Mouse (Mus musculus) spleen, adult 18-20 months (tissue): ENCODE measurements around the gene Tpm1.

Experiments used
- DNase-seq, 2 experiments: peaks; one replicate each; pipeline ENCODE4 v3.0.0; 2022; ENCODE audit warnings: mixed read lengths in 2 of 2

Gene Tpm1

DNA sequence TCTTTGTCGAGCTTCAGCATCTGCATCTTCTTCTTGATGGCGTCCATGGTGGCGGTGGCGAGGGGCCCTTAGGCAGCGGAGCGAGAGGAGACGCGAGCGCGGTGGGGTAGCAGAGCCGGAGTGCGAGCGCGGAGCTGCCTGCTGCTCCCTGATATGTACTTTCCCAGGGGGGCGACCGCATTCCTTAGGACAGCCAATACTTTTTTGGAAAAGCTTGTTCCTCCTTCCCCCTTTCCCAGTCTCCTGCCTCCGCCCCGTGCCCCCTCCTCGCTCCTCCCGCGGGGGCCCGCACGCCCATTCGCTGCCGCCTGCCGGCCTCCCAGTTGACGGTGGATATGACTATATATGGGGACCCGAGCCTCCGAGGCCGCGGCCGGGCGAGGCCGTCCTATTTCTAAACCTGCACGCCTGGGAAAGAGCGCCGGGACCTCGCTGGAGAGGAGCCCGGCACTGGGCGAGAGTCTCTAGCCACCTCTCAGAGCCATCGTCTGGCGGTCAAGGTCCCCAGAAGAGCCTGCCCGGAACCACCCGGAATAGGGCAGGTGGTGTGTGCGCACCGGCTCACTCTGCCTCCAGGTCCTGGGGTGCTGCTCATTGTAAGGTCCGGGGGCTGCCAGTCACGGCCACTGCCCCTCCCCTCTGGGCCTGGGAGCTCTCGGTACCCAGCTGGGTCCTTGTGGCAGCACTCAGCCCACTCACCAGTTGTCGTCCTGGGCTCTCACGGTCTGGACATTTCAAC, at the start of gene Tpm1:
Tpm1 (minus strand) TSS at position 321 of the 739 bp plus-strand sequence.
- DNase-seq: peak; percentile 32 to 34

DNA sequence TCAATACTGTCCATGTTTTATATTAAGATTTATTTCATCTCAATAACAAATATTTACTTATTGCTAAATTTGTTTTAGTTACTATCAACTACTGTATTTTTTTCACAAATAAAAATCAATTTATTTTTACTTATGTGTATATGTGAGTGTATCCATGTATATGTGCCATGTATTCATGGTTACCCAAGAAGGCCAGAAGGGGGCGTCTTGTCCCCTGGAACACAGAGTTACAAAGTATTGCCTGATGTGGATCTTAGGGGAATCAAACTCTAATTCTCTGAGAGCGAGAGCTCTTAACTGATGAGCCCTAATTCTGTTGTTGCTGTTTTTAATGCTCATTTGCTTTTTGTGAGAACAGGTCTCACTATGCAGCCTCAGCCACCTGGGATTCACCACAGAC, 45.2 kb upstream of the Tpm1 start:
- no peak for DNase-seq

DNA sequence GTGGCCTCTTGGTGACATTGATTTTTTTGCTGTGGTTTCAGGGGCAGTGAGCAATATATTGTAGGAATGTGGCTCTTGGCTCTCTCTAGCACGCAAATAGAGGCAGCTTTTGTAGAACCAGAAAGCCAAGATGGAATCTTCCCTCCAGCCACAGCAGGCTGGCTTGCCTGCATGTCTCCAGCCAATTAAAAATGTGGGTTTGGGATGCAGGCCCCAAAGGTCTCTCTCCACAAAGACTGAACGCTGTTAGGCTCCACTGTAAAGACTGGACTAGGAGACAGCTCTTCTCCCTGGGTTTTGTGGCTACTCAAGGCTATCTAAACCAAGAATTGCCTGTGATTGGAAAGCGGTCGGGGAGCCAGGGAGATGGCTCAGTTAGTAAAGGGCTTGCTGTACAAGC, 43.0 kb upstream of the Tpm1 start:
- DNase-seq: no peak

DNA sequence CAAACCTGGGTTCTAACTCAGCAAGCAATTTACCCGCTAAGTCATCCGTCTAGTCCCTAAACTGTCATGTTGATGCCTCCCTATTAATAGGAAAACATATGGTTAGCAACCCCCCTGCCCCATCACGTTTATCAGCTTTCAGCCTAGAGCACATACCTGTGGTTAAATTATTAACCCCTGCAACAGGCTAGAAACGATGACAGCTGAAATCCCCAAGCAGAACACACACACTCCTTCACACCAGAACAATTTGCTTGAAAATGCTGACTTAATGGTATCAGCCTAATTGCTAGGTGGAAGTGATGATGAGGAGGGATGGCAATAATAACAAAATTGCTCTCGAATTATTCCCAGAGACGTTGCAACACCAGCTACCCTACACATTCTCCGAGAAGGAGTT, 42.4 kb upstream of the Tpm1 start:
- no peak for DNase-seq

DNA sequence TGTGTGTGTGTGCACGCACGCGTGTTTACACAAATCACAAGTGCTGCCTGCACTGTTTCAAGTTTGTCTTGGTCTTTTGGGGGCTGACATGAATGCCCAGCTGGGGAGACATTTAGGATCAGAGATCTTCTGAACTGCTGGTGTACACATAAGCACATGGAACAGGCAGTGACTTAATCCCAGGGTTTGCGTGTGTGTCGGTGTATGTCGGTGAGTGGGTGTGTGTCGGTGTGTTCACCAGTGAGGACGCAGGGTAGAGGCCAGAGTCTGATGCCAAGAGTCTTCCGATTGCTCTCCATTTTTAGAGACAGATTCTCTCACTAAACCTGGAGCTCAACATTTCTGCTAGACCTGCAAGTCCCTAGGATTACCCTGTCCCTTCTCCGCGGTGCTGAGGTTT, 41.9 kb upstream of the Tpm1 start:
- no peak for DNase-seq

DNA sequence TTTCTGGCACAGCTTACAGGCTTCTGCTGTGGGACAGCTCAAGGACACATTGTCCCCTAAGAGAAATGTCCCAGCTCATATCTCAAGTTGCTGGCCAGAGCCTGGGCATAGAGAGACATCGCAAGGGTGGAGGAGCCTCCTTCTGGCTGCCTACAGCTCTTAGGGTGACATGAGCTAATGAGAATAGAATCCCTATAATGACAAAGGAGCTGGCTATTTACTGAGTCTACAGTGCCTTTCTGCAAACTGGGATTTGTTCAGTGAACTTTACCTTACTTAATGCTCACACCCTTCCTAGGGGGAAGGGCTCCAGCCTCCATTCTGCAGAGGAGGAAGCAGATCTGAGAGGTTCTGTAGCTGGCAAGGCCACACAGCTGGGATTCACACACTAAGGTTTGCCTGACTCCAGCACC, 41.4 kb upstream of the Tpm1 start:
- DNase-seq: no peak

DNA sequence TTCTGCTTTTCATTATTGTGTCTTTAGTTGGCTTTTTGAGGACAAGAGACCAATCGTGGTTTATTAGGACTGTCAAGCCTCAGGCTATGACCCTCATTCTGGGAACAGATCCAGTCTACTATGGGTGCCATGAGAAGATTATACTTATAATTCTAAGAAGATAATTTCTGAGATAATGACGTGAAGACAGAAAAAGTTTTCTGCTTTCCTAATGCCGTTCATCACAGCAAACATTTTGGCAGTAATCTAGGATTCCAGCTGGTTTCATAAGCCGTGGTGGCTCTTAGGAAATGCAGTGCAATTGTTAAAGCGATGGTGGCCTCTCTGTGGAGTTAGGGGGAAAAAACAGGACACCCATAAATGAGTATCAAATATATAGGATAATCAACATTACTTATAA, 40.0 kb upstream of the Tpm1 start:
- DNase-seq: no peak

DNA sequence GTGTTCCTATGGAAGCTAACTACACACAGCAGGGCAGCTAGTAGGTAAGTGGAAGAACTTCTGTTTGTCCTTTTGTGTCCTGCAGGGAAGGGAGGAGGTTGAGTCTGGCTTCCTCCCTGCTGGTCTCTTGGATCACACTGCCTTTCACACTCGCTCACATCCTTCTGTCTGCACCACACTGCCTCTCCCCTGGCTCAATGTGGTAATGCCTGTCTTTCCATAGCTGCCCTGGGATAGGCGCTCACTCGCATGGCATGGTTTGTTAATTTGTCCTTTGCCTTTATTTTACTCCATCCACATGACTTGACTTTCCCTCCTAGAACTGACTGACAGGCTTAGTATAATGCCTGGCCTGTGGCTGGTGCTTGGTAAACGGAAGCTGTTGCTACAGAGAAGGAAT, 34.6 kb upstream of the Tpm1 start:
- no peak for DNase-seq

DNA sequence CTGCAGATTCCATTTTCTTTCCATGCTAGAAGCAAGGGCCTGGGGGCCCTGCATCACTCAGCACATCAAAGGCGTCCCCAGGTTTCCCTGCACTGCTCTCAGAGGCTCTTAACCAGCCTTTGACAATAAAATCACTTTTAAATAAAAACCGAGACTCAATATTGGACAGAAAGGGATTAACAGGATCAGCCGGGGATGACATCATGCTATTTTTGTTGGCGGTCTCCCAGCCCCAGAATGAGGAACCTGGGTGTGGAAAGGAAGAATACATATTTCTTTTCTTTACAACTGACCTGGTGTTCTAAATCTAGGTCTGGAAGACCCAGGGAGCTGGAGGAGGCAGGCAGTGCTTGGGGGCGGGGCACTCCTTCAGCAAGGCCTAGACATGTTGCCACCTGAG, 32.5 kb upstream of the Tpm1 start:
- no peak for DNase-seq

DNA sequence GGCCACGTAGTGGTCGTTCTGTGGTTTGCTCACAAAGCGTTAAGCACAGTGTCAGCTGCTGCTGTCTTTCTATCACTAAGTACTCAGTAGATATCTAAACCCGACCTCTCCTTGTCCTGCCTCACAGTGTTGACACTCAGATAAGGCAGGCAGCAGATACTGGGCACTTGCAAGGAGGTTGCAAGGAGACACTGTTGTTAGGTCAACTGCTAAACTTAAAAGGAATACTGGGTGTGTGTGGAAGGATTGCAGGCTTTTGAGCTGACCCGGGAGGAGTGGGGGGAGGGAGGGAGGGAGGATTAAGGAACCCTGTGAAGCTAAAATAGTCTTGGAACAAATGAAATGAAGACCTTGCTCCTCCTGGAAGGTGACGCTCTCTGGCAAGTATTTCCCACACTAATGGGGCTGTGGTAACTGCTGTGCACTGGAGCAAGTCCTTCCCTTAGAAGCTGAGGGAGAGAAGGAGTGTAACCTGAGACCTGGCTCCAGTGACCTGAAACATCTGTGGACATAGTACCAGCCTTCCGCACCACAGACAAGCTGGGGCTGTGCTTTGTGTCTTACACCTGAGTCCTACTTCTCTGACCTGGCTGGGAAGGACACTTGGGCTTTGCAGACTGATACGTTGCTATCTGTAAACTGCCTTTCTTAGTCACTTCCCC, 28.6 kb upstream of the Tpm1 start:
- DNase-seq: no peak

DNA sequence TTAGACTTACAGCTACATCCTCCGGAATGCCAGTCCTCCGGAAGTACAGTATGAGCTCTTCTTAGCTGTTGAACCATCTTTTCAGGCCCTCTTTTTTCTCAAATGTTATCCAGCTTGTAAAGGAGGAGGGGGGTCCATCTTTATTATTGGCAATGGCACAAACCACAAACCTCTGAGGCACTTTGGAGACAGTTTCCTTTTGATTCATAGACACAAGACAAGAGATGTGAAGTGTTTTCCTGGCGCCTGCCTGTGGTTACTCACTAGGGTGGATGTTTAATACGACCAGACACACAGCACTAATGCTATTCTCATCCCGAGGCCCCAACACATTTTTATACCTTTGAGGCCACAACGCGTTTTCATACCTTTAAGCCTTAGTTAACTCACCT, 28.1 kb upstream of the Tpm1 start:
- no peak for DNase-seq

DNA sequence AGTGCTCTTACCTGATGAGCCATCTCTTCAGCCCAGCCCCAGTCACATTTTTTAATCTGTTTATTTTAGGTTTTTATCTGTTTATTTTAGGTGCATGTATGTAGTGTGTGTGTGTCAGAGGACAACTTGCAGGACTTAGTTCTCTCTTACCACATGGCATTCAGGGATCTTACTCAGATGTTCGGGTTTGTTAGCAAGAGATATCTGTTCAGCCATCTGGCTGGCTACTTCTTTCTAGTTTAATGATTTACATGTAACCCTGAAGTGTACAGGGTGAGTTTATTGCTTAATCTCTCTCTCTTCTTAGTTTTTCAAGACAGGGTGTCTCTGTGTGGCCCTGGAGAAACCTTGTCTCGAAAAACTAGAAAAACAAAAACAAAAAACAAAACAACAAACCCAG, 23.0 kb upstream of the Tpm1 start:
- DNase-seq: no peak

DNA sequence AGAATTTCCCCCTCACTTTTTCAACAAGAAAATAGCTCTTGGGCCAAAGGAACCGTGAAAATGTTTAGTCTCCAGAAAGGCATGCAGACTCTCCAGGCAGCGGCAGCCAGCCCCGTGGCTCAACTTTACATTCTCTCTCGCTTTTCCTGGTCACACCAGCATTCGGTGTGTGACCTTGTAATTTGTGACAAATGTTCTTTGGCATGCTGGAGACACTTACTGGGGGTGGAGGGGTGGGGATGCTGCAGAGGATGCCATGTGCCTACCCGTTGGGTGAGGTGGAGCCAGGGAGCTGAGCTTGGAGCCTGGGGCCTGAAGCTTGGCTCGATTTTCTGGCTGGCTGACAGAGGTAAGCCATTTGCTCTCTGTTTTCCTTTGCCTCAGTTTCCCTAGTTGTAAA, 22.4 kb upstream of the Tpm1 start:
- no peak for DNase-seq

DNA sequence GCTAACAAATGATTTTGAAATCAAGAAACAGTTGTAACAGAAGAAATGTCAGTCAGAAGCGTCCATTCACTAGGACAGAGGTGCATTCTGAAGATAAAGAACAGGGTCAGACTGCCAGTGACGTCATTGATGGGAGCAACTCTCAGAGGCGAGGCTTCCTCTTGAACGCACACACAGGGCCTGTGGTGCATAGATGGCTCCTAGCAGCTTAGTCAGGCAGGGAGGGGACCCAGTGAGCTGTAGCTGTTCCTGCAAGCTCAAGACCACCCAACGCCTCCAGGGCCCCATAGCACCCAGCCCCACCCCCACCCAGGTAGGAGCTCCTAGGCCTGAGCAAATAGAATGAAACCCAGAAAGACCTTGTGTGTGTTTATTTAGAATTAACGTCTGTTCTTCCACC, 21.9 kb upstream of the Tpm1 start:
- no peak for DNase-seq

DNA sequence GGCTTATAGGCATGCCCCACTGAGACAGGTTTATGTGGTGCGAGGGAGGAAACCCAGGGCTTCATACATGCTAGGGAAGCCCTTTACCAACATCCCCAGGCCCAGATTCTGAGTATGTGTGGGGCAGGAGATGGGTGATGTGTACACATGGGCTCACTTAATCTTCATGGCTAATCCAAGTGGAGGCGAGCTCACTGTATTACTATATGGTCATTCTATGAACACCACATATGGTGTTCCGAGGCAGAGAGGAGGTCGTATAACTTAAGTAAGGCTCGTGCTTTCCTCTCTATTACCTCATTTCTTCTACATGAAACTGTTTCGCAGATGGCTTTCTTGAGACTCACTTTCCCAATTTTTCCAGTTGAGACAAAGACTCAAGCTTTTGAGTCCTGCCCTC, 17.4 kb upstream of the Tpm1 start:
- no peak for DNase-seq

DNA sequence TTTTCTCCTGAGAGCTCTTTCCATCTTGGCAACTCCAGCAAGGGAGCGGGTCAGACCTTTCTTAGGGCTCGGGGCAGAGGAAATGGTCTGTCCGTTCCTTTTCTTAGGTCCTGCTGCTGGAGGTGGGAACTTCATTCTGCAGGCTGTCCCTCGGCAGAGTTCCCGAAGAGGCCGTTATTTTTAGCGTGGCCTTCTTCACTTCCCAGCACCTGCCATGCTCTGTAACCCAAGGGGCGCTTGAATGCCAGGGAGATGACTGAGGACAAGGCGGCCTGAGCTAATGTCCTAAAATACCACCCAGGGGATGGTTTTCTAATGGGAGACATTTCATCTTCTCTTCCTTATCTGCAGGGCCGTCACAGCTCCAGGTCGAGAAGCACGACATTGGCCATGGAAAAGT, 10.5 kb upstream of the Tpm1 start:
- no peak for DNase-seq

DNA sequence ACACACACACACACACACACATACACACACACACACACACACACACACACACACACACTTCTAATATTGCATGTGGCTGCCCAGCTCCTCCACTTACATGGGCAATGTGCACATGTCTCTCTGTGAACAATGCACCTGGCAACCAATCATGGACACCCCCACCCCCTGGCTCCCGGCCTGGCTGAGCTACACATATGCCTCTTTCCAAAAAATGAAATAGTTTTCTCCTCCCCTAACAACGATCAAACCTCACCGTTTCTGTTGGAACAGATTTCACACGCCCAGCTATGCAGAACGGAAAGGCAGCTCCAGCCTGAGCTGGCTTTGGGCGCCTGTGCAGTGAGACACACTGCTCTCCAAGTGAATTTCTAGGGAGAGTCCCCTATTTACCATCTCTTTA, 9.2 kb upstream of the Tpm1 start:
- DNase-seq: no peak

DNA sequence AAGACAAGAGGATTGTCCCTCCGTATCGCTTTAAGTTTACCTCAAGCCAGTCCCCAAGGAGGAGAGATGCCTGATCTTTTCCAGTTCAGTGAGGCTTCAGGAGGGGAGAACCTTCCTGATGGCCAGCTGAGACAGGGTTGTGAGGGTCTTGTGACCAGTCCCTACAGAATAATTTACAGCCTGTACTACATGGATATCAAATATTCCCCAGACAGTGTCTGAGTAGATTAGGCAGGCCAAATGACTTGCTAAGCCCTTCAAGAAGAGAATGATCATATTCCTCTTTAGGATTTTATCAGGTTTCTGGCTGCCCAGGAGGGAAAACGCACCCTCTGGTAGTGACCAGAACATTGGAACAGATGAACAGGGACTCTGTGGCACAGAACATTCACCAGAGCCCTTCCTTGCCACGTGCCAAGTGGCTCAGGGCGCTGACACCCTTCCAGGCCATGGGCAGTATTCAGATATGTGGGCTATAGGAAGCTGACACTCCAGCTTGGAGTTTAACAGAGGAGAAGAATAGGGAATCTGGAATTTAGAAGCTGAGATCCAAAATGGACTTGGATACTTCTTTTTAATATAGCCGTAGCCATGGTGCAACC, 1.6 kb upstream of the Tpm1 start:
- DNase-seq: no peak

DNA sequence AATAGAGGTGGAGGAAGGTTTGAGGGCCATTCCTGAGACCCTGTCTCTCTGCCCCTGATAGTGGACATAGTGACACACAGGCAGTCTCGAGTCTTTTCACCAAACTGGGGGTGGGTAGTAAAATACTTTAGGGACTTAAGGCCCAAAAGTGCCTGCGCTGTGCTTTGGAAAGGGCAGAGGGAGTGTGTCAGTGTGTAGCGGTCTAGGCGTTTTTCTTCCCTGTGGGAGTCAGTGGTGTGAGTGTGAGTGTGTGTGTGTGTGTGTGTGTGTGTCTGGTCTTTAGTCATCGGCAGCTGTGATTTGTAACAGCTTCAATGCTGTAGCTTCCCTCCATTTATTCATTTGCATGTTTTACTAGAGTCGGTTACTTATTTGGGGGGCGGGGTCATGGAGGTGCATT, 630 bp upstream of the Tpm1 start:
- no peak for DNase-seq

DNA sequence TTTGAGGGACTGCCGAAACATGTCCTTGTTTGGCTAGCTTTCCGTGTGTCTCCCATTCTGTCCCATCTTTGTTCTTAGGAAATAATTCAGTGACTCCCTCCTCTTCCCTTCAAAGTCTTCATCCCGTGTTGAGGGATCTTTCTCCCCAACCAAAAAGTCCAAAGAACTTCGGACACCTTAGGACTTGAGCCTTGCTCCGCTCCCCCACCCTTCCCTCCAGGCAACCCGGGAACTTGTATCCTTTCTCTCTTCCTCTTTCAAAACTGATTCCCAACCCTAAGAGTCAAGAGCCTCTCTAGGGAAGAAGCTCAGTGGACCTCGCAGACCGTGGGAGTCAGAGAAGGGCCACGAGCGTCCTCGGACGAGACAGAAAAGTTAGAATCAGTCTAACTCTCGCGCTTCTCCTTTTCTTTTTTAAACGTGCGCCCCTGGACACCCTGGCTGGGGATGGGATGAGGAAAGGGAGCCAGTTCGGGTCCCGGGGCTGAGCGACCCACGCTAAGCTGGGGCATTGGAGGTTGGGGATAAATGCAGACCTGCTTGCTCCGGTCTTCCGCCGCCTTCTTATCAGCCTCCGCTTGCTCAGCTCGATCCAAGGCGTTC, 622 bp downstream of the Tpm1 start:
- peak in 1 of 2 experiments; percentile 29 for DNase-seq

DNA sequence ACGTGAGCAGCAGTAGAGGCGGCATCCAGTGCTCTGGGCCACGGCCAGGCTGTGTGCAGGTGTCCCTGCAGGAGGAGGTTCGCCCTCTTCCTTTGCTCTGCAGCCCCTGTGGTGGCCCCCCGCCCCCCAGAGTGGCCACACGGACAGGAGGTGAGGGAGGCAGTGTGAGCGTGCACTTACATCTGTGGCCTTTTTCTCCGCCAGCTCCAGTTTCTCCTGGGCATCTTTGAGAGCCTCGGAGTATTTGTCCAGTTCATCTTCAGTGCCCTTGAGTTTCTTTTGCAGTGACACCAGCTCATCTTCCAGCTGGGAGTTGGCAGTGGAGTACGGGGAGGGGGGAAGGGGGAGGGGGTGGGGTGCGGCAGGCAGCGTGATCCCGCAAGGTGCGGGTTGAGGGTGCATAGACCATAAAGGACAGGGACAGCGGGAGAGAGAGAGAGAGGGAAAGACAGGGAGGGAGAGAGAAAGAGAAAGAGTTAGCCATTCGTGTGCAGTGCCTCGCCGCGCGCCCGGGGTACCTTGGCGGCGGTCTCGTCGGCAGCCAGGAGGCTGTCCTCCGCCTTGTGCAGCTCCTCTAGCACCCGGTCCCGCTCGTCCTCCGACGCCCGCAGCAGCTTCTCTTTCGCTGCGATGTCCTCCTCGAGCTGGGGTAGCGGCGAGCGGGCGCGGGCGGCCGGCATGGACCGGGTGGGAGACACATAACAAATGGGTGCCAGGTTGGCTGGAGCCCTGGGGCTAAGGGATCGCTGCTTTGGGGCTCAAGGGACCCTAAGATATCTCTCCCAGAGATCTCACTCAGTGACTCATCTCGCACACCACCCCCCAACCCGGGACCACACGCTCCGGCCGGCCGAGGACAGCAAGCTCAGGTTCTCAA, 1.4 kb downstream of the Tpm1 start:
- peak in 1 of 2 experiments; percentile 32 for DNase-seq

DNA sequence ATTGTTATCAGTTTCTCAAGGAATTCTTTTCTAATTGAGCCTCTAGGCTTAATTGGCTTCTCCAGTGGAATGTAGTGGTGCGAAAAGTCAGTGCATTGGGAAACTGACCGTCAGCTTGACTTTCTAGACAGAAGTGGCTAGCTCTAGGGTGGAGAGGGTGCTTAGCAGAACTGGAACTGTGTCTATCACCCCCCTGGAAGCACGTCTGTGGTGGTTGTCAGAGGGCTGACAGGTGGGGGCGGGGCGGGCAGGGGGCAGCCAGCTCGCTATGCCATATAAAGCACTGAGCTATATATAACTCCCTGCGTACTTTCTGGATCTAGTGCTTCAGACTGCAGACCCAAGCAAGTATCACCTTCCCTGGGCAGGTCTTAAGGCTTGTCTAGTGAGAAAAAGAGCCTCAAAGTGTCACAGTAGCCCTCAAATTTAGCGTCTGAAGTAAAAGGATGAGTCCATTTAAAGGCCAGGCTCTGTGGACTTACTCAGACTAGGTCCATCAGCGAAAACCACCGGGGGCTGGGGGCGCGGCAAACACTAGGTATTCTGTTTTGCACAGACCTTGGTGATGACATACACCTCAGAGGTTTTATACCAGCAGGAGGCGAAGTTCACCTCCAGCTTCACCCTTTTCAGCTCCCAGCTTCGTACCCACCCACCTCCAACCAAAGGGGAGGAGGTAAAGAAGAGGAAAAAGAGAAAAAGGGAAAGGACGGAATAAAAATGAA, 2.2 kb downstream of the Tpm1 start:
- DNase-seq: peak in 1 of 2 experiments; percentile 17
